Mouse (Mus musculus): Measurements from ENCODE around the gene Desi1. TPM values are rescaled to one million over a fixed set of nuclear protein-coding genes. Genes with fewer than 3 reads are reported as not detected.
A peak's percentile ranks its signal among the peaks of the same experiment; 100 is the strongest.

Desi1 gene
- total RNA-seq (2014; rRNA removed) (26.9 and 31.2 TPM in 2 replicates), polyA plus RNA-seq (2015; fragmentation: Nextera tagmentation; extraction: Ambion mirVana) (43.9 and 45.7 TPM in 2 replicates)

DNA sequence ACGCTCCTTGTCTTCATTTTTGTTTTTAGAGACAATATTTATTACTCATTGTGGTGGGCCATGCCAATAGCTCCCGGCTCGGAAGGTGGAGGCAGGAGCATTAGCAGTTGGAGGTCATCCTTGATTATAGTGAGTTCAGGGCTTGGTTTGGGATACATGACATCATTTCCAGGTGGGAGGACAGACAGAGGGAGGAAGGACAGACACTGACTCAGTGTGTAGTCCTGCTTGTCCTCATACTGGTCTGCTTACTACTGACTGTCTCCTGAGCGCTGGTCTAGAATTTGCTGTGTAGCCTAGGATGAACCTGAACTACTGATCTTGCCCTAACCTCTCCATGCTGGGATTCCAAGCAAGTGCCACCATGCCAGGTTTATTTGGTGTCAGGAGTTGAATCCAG lies at the start of gene Desi1:
TSS of gene Desi1 (minus strand) at position 101 of the 400 bp plus-strand sequence.
- ATAC-seq (ENCODE audit: low FRiP score) (no peak), DNase-seq (ENCODE audit: low spot score) (no peak)
- Histone ChIP-seq H3K9ac (replicated peaks; ENCODE audit: low read length, poor library complexity, severe bottlenecking) (no peak within 1 kb of the TSS), H3K4me1 (ENCODE audit: insufficient read depth, low read length) (no peaks in the 10 kb centered on the region), H3K27ac (ENCODE audit: low read depth, low read length) (no peak within 1 kb of the TSS), H3K4me2 (ENCODE audit: low read depth, low read length, poor library complexity, severe bottlenecking) (no peak within 1 kb of the TSS), H3K27me3 (ENCODE audit: insufficient read depth, low read length) (no peaks in the 10 kb centered on the region), H3K9me3 (ENCODE audit: low read length) (no peaks in the 10 kb centered on the region), H3K4me3 (ENCODE audit: low read depth, low read length) (no peak within 1 kb of the TSS), H3K36me3 (ENCODE audit: insufficient read depth, low read length) (peaks cover 38% of the 10 kb centered on the region)
- 96% methylated on average over 4 of the region's 4 CpGs for WGBS
- TF ChIP-seq CTCF (IDR thresholded peaks at IDR 0.05): no peak

DNA sequence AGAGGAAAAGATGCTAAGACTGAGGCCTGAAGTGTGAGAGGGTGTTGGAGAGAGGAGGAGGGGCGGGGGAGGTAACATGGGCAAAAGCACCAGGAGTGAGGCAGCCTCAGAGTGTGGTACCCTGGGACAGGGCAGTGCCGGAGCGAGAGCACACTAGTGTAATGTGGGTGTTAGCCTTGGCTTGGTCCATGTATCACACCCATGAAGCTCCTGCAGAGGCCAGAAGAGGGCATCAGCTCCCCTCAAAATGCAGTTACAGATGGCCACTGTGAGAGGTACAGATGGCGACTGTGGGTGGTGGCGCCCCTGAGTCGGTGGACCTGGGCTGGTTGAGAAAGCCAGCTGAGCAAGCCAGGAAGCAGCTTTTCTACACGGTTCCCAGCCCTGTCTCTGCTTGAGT lies 47.5 kb upstream of the Desi1 start:
- Histone ChIP-seq H3K9ac (replicated peaks; ENCODE audit: low read length, poor library complexity, severe bottlenecking) (no peak overlapping the region), H3K4me1 (ENCODE audit: insufficient read depth, low read length) (no peaks in the 10 kb centered on the region), H3K36me3 (ENCODE audit: insufficient read depth, low read length) (no peaks in the 10 kb centered on the region), H3K9me3 (ENCODE audit: low read length) (no peaks in the 10 kb centered on the region), H3K4me3 (ENCODE audit: low read depth, low read length) (no peak overlapping the region), H3K27ac (ENCODE audit: low read depth, low read length) (no peak overlapping the region), H3K4me2 (ENCODE audit: low read depth, low read length, poor library complexity, severe bottlenecking) (no peak overlapping the region), H3K27me3 (ENCODE audit: insufficient read depth, low read length) (no peaks in the 10 kb centered on the region)
- DNase-seq (ENCODE audit: low spot score) (peak; percentile 52), ATAC-seq (ENCODE audit: low FRiP score) (no peak)
- TF ChIP-seq CTCF (IDR thresholded peaks at IDR 0.05): peak; percentile 67
- 29% methylated on average over 7 of the region's 7 CpGs for WGBS

DNA sequence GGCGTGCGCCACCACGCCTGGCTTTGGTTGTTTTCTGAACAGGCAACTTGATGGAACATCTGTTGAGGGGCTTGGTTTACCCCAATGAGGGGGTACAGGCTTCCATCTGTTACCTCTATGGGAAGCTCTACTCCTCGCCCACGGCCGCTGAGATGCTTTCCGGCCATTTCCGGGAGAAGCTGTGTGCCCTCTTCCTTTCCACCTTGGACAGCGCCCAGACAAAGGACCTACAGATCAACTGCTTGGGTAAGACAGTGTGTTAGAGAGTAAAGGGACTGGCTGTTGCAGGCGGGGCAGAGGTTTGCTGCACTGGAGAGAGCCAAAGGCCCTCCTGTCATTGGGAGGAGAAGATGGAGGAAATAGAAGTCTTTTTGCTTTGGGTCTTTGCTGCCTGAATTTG lies 46.2 kb upstream of the Desi1 start:
- no peak for ATAC-seq (ENCODE audit: low FRiP score)
- H3K27me3 ChIP-seq (ENCODE audit: insufficient read depth, low read length): no peaks in the 10 kb centered on the region
- H3K9ac ChIP-seq (replicated peaks; ENCODE audit: low read length, poor library complexity, severe bottlenecking): no peak overlapping the region
- 71% methylated on average over 10 of the region's 10 CpGs for WGBS
- no peak for DNase-seq (ENCODE audit: low spot score)
- TF ChIP-seq CTCF (IDR thresholded peaks at IDR 0.05): no peak
- no peaks in the 10 kb centered on the region for H3K4me1 ChIP-seq (ENCODE audit: insufficient read depth, low read length)
- no peaks in the 10 kb centered on the region for H3K36me3 ChIP-seq (ENCODE audit: insufficient read depth, low read length)
- no peak overlapping the region for H3K4me2 ChIP-seq (ENCODE audit: low read depth, low read length, poor library complexity, severe bottlenecking)
- H3K27ac ChIP-seq (ENCODE audit: low read depth, low read length): no peak overlapping the region
- H3K9me3 ChIP-seq (ENCODE audit: low read length): no peaks in the 10 kb centered on the region
- H3K4me3 ChIP-seq (ENCODE audit: low read depth, low read length): no peak overlapping the region

DNA sequence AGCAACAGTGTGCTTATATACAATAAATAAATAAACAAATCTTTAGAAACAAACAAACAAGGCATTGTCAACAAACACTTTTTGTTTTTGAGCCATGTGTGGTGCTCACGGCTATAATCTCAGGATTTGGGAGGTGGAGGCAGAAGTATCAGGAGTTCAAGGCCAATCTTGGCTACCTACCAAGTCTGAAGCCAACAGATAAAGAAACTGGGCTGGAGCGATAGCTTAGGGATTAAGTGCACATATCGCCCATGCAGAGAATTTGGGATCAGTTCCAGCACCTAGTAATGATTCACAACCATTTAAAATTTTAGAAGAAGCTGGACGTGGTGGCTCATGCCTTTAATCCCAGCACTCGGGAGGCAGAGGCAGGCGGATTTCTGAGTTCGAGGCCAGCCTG lies 39.8 kb upstream of the Desi1 start:
- WGBS: 86% methylated on average over 7 of the region's 7 CpGs
- Histone ChIP-seq H3K27ac (ENCODE audit: low read depth, low read length) (no peak overlapping the region), H3K4me2 (ENCODE audit: low read depth, low read length, poor library complexity, severe bottlenecking) (no peak overlapping the region), H3K27me3 (ENCODE audit: insufficient read depth, low read length) (peaks cover 17% of the 10 kb centered on the region), H3K9me3 (ENCODE audit: low read length) (no peaks in the 10 kb centered on the region), H3K9ac (replicated peaks; ENCODE audit: low read length, poor library complexity, severe bottlenecking) (no peak overlapping the region), H3K36me3 (ENCODE audit: insufficient read depth, low read length) (no peaks in the 10 kb centered on the region), H3K4me1 (ENCODE audit: insufficient read depth, low read length) (no peaks in the 10 kb centered on the region), H3K4me3 (ENCODE audit: low read depth, low read length) (no peak overlapping the region)
- ATAC-seq (ENCODE audit: low FRiP score) (no peak), DNase-seq (ENCODE audit: low spot score) (no peak)
- no peak for TF ChIP-seq CTCF (IDR thresholded peaks at IDR 0.05)

DNA sequence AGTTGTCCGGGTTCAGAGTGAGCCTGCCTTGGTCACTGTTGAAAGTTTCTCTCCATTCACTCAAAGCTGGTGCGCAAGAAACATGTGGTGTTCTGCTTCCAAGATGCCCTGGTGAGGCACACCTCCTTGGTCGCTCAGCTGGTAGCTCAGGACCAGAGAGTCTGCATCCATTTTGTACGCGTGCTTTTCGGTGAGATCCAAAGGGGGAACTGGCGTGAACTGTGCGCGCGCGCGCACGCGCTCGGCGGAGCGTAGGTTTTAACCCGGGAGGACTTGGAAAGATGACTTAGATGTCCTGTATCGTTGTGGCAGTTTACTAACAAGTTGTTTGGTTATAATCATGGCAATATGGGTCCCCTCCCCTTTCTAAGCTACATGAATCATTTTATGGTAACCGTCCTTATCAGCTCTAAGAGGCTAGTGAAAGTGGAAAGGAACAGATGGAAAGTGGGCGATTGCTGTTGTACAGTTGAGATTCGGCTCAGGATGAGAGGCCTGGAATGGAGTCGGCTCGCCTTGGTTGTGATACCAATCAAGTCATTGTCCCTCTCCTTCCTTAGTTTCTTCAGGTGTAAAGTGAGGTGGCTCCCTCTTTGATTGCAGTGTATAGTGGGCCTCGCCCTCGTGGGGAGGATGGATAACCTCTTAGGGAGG lies 38.3 kb upstream of the Desi1 start:
- WGBS: 92% methylated on average over 26 of the region's 26 CpGs
- DNase-seq (ENCODE audit: low spot score) (no peak), ATAC-seq (ENCODE audit: low FRiP score) (no peak)
- Histone ChIP-seq H3K27me3 (ENCODE audit: insufficient read depth, low read length) (peaks cover 17% of the 10 kb centered on the region), H3K9me3 (ENCODE audit: low read length) (no peaks in the 10 kb centered on the region), H3K4me1 (ENCODE audit: insufficient read depth, low read length) (no peaks in the 10 kb centered on the region), H3K4me3 (ENCODE audit: low read depth, low read length) (no peak overlapping the region), H3K27ac (ENCODE audit: low read depth, low read length) (no peak overlapping the region), H3K4me2 (ENCODE audit: low read depth, low read length, poor library complexity, severe bottlenecking) (no peak overlapping the region), H3K9ac (replicated peaks; ENCODE audit: low read length, poor library complexity, severe bottlenecking) (no peak overlapping the region), H3K36me3 (ENCODE audit: insufficient read depth, low read length) (no peaks in the 10 kb centered on the region)
- TF ChIP-seq CTCF (IDR thresholded peaks at IDR 0.05): no peak

DNA sequence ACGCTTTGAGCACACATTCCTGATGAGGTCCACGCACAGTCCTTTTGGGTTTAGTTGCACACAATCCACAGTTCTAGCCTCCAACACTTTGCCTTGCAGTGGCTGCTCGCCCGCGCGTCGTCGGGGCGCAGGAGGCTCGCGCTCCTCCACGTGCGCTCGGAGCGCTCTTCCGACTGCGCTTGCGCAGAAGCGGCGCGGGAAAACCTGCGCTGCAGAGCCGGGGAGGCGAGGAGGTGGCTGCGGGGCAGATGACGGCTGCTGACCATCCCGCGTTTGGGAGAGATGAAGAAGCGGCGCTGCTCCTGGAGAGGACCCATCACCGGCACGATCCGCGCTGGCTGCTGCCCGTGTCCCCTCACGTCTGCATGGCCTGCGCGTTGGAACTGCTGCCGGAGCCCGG lies 36.2 kb upstream of the Desi1 start, which contains the start of gene Mei1:
TSS of gene Mei1 (plus strand) at position 99 of the 400 bp plus-strand sequence.
- no peak for TF ChIP-seq CTCF (IDR thresholded peaks at IDR 0.05)
- DNase-seq (ENCODE audit: low spot score): peak; percentile 4

More for the DNA sequence above, 36.2 kb upstream of the Desi1 start, which contains the start of gene Mei1:
- ATAC-seq (ENCODE audit: low FRiP score): no peak
- no peaks in the 10 kb centered on the region for H3K4me1 ChIP-seq (ENCODE audit: insufficient read depth, low read length)
- peak within 1 kb of the TSS; percentile 26 for H3K4me3 ChIP-seq (ENCODE audit: low read depth, low read length)
- no peaks in the 10 kb centered on the region for H3K36me3 ChIP-seq (ENCODE audit: insufficient read depth, low read length)
- WGBS: 22% methylated on average over 40 of the region's 40 CpGs
- H3K4me2 ChIP-seq (ENCODE audit: low read depth, low read length, poor library complexity, severe bottlenecking): peak within 1 kb of the TSS; percentile 42
- H3K27ac ChIP-seq (ENCODE audit: low read depth, low read length): no peak within 1 kb of the TSS
- H3K9me3 ChIP-seq (ENCODE audit: low read length): no peaks in the 10 kb centered on the region
- H3K9ac ChIP-seq (replicated peaks; ENCODE audit: low read length, poor library complexity, severe bottlenecking): no peak within 1 kb of the TSS
- peaks cover 17% of the 10 kb centered on the region for H3K27me3 ChIP-seq (ENCODE audit: insufficient read depth, low read length)
